Mouse (Mus musculus) liver, postnatal 0 days (tissue): ENCODE measurements around the gene Zbtb5.
A peak's percentile ranks its signal among the peaks of the same experiment; 100 is the strongest.

Experiments
- CTCF ChIP-seq: sonication (generic); IDR thresholded peaks from 2 replicates; pipeline ENCODE4 v1.5.1; 2016; ENCODE audit warnings: antibody characterized with exemption, low read depth
- EP300 ChIP-seq: IDR thresholded peaks from 2 replicates; pipeline ENCODE4 v1.6.1; 2016; ENCODE audit warnings: antibody characterized with exemption, low read depth, mild to moderate bottlenecking

GRCm38 (mm10) chr4:45054862-45055261 lies 42.6 kb upstream of the Zbtb5 start:
- TF ChIP-seq EP300 (no peak), CTCF (peak; percentile 64)
